Mouse (Mus musculus) embryonic fibroblast, embryonic 13.5 days (primary cell): Measurements from ENCODE around the gene Epha4. TPM values are rescaled to one million over a fixed set of nuclear protein-coding genes. Genes with fewer than 3 reads are reported as not detected.

Source experiments
- H3K27ac ChIP-seq: 2 replicates; pipeline ENCODE4 v1.5.1; 2012; ENCODE audit warnings: low read length, control low read depth, inconsistent platforms; ENCODE audit not compliant: insufficient read depth
- H3K4me1 ChIP-seq: 2 replicates; pipeline ENCODE4 v1.6.1; 2011; ENCODE audit warnings: low read length; ENCODE audit not compliant: control insufficient read depth, insufficient read depth
- H3K4me3 ChIP-seq: 2 replicates; pipeline ENCODE4 v1.5.1; 2011; ENCODE audit warnings: mild to moderate bottlenecking, control low read depth, low read length; ENCODE audit not compliant: insufficient read depth
- CTCF ChIP-seq: IDR thresholded peaks from 2 replicates; pipeline ENCODE4 v1.5.1; 2011; ENCODE audit warnings: mild to moderate bottlenecking, control low read depth, low read length, moderate library complexity, borderline replicate concordance; ENCODE audit not compliant: insufficient read depth
- POLR2A ChIP-seq: IDR thresholded peaks from 2 replicates; pipeline ENCODE4 v1.6.1; 2011; ENCODE audit warnings: low read depth, mild to moderate bottlenecking, control low read depth, low read length, moderate library complexity
- polyA plus RNA-seq: library from polyadenylated mRNA; stranded (reverse); fragments of >200 nt; gene quantifications from 2 replicates; pipeline ENCODE4 v1.2.4, GENCODE M21; 2011; ENCODE audit warnings: low read depth; ENCODE audit not compliant: missing spikeins, insufficient read length

Gene Epha4
- polyA plus RNA-seq, 1 experiment, result 26.4 TPM

DNA sequence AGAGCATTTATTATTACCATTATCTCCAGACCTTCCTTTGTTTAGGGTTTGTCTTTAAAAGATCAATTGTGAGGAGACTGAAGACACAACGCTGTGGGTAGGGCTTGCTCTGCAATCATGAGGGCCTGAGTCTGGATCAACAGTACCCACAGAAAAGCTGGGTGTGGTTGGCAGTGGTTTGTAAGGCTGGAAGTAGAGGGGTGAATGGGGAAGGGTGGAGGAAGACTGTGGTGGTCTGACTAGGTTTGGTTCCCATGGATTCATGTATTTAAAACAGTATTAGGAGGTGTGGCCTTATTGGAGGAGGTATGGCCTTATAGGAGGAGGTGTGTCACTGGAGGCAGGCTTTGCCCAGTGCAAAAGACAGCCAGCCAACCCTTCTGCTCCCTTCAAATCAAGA, 113.4 kb downstream of the Epha4 start:
- H3K27ac ChIP-seq, result no peak overlapping the region
- no peak overlapping the region for H3K4me3 ChIP-seq
- H3K4me1 ChIP-seq, result no peaks in the 10 kb centered on the region
- TF ChIP-seq CTCF, result no peak
- TF ChIP-seq POLR2A, result no peak

DNA sequence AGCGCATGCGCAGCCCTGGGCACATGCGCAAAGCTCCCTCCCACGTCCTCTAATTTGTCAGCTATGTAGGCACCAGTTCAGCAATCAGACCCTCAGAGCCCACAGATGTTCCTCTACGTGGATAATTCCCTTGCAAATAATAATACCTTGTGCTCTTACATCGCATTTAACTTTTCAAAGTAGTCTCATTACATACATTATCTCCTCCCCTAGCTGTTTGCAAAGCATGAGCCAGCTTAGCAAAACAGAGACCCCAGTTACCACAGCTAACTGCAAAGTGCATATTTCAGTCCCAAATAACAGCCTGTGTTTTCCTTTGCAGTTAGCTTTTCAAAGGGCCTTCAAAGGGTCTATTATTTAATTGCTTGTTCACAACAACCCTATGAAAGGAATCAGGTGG, 123.3 kb downstream of the Epha4 start:
- no peak overlapping the region for H3K4me3 ChIP-seq
- no peak overlapping the region for H3K27ac ChIP-seq
- H3K4me1 ChIP-seq, result peaks cover 6% of the 10 kb centered on the region; the same call in 1 of the 2 replicates
- TF ChIP-seq CTCF, result no peak
- TF ChIP-seq POLR2A, result no peak

DNA sequence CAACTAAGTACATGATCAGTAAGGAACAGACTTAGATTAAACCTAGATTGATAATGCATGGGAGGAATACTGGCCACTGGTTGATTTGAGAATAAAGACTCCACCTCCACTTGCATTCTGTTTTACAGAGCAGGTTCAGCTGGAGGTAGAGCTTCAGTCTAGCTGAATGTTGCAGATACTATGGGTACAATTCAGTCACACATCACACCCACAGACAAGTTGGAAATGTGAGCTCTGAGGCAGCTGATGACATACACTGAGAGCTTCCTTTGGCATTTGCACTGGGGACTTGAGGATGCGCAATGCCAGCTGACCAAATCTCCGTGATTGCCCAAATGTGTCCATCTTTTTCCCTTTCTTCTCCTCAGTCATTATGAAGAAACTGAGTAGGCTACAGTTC, 125.8 kb downstream of the Epha4 start:
- H3K4me3 ChIP-seq, result no peak overlapping the region
- peak overlapping the region; percentile 76; the same call in 1 of the 2 replicates for H3K27ac ChIP-seq
- H3K4me1 ChIP-seq, result peaks cover 6% of the 10 kb centered on the region; the same call in 1 of the 2 replicates
- TF ChIP-seq POLR2A (no peak), CTCF (no peak)

DNA sequence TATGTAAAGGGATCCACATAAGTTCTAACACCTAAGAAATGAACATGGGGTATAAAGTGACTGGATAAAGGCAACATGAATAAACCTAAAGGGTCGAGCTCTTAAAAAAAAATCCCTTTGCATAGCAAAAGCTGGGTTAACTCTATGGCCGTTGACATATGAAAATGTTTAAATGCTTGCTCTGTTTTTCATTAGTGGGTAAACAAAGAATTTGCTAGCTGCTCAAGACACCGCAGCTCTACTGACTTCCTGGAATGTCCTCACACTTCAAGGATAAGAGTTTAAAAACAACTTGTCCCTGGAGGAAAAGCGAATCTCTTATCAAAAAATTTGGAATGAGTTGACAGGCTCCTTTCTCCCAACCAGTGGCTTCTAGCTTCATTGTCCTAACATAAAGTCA, 126.3 kb downstream of the Epha4 start:
- Histone ChIP-seq H3K4me1 (peaks cover 6% of the 10 kb centered on the region; the same call in 1 of the 2 replicates), H3K27ac (peak overlapping the region; percentile 76; the same call in 1 of the 2 replicates), H3K4me3 (no peak overlapping the region)
- TF ChIP-seq POLR2A (no peak), CTCF (no peak)

DNA sequence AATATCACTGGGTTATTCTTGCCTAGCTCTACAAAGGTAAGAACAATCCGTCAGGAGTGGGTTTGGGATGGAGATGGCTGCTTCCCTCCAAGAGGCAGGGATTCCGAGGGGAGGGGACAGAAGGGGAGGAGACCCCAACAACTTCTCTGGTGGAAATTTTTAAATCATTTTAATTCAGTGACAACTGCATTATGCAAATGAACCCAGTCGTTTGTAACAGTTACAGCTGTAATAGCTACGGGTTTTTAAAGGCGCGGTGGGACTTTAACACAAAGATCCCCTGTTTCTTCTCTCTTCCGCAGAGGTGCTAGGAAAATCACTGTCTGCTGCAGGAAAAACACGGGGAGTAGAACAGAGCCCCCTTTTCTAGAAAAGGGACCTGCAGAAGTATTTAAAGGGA, 129.3 kb downstream of the Epha4 start:
- no peak for TF ChIP-seq POLR2A
- no peak for TF ChIP-seq CTCF
- Histone ChIP-seq H3K4me3 (no peak overlapping the region), H3K4me1 (peaks cover 6% of the 10 kb centered on the region; the same call in 1 of the 2 replicates), H3K27ac (no peak overlapping the region)

DNA sequence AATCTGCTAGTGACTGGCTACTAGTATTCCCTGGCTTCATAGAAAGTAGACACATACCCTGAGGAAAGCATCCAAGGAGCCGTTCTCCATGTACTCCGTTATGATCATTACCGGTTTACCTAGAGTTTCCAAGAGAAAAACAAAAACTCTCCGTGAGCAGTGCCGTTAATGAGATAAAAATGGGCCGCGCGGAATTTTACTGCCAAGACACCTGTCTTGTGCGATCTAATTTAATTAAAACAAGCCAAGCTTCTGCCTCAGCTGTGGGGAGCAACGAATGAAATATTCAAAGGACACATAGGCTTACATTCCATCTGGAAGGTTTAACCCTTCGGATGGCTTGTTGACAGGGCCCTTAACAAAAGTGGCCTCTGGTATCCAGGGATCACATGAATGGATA, 131.4 kb downstream of the Epha4 start:
- no peak overlapping the region for H3K27ac ChIP-seq
- H3K4me1 ChIP-seq, result no peaks in the 10 kb centered on the region
- no peak for TF ChIP-seq POLR2A
- TF ChIP-seq CTCF, result no peak
- H3K4me3 ChIP-seq, result no peak overlapping the region

DNA sequence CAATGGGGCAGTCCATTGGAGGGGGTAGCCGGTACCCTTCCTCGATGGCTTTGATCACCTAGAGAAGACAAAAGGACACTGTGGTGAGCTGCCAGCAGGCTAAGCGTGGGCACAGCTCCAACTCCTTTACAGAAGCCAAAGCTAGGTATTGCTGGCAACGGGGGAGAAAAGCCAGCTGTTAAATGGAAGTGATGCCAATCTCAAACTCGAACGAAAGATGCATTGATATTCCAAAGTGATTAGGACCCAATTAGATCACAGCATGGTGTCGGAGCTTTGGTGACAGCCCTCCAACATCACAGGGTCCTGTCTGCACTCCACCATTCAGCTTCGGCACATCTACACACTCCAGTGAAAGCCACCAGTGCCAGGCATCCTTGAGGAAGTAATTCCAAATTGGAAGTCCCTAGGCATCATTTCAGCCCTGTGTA, 137.3 kb downstream of the Epha4 start:
- H3K4me3 ChIP-seq, result no peak overlapping the region
- H3K4me1 ChIP-seq, result no peaks in the 10 kb centered on the region
- TF ChIP-seq POLR2A (no peak), CTCF (no peak)
- no peak overlapping the region for H3K27ac ChIP-seq

DNA sequence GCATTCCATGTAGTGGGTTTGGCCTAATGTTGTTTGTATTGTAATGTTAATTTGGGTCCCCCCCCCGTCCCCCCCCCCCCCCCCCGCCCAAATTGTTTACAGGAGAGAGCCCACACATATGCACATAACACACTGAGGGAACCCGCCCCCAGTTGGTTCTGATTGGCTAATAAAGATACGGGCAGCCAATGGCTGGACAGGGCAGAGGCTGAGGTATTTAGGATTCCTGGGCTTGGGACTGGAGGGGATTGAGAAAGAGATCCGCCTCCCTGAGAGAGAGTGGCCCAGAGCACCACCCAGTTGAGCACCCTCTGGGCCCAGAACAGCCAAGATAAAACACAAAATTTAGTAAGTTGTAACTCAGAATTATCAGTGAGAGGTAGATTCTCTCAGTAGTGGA, 140.8 kb downstream of the Epha4 start:
- TF ChIP-seq POLR2A, result no peak
- no peak for TF ChIP-seq CTCF
- H3K27ac ChIP-seq, result no peak overlapping the region
- no peak overlapping the region for H3K4me3 ChIP-seq
- H3K4me1 ChIP-seq, result no peaks in the 10 kb centered on the region

DNA sequence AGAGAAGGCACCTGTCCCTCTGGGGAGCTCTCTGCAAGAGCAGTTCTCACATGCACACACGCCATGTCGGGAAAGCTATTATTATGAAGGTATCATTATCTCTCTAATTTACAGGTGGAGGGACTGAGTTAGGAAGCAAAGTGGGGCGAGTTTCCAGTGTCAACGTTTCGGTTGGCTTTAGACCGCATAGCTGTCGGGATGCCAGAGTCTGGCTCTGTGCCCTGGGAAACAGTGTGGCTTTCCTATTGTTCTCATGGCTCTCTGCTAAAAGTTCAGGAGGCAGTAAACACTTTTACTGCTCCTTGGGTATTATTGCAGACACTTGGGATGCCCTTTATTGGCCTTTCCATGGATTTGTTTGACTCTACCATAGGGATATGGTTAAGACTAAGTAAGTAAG, 144.0 kb downstream of the Epha4 start:
- no peak overlapping the region for H3K27ac ChIP-seq
- TF ChIP-seq POLR2A (no peak), CTCF (no peak)
- no peak overlapping the region for H3K4me3 ChIP-seq
- H3K4me1 ChIP-seq, result no peaks in the 10 kb centered on the region

DNA sequence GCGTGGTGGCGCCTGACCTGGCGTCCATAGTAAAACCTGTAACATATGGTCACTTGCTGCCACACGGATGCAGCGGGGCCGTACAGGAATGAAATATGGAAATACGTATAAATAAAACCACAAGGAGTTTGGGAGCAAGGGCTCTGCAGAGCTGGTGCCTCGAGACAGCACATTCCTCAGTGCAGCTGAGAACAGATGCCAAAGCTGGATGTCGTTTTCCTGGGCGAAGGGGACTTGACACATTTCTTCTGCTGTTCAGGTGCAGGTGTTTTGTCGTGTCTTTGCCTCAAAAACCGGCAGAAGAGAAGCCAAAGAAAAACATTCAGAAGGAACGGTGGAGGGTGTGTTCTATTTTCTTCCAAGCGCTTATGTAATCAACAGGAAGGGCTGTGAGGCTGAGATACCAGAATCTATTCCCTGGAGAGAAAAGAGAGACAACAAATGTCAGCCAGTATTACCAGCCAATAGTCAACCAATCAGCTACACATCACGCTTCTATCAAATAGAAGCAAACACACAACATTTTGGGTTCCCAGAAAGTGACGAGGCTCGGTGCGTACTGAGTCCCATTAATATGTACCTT, 145.5 kb downstream of the Epha4 start:
- H3K4me1 ChIP-seq, result no peaks in the 10 kb centered on the region
- TF ChIP-seq POLR2A (no peak), CTCF (no peak)
- no peak overlapping the region for H3K27ac ChIP-seq
- H3K4me3 ChIP-seq, result no peak overlapping the region
